Mouse (Mus musculus) kidney, postnatal 0 days (tissue): Measurements from ENCODE around the gene Acsf3. TPM values are rescaled to one million over a fixed set of nuclear protein-coding genes. Genes with fewer than 3 reads are reported as not detected.

ENCODE experiments used
- ATAC-seq: fragments of 200-750 bp; cut with Nextera tagmentation; replicated peaks from 2 replicates; pipeline ENCODE4 v1.8.0; 2017; ENCODE audit warnings: low read depth, moderate number of reproducible peaks, moderate TSS enrichment, moderate library complexity; ENCODE audit not compliant: low FRiP score
- DNase-seq: peaks from one replicate; pipeline ENCODE4 v3.0.0-alpha.2; 2016; ENCODE audit warnings: low spot score
- H3K27ac ChIP-seq: fragments of 300-500 bp; sonication (generic); 2 replicates; pipeline ENCODE4 v1.5.1; 2014; ENCODE audit warnings: mild to moderate bottlenecking
- H3K27me3 ChIP-seq: fragments of 300-500 bp; sonication (generic); 2 replicates; pipeline ENCODE4 v1.6.1; 2014; ENCODE audit warnings: low read length, mixed read lengths; ENCODE audit not compliant: insufficient read depth
- H3K36me3 ChIP-seq: fragments of 300-500 bp; sonication (generic); 2 replicates; pipeline ENCODE4 v1.6.1; 2014; ENCODE audit warnings: low read length, mixed read lengths; ENCODE audit not compliant: insufficient read depth
- H3K4me1 ChIP-seq: fragments of 300-500 bp; sonication (generic); replicated peaks from 2 replicates; pipeline ENCODE4 v1.6.1; 2014; ENCODE audit warnings: antibody characterized with exemption, low read length, mixed read lengths; ENCODE audit not compliant: insufficient read depth
- H3K4me2 ChIP-seq: fragments of 300-500 bp; sonication (generic); 2 replicates; pipeline ENCODE4 v1.6.1; 2014; ENCODE audit warnings: mild to moderate bottlenecking, low read length, moderate library complexity, mixed read lengths
- H3K4me3 ChIP-seq: fragments of 300-500 bp; sonication (generic); replicated peaks from 2 replicates; pipeline ENCODE4 v1.5.1; 2014; ENCODE audit warnings: low read depth, low read length
- H3K9ac ChIP-seq: fragments of 300-500 bp; sonication (generic); 2 replicates; pipeline ENCODE4 v1.6.1; 2014; ENCODE audit warnings: low read depth, low read length
- H3K9me3 ChIP-seq: fragments of 300-500 bp; sonication (generic); replicated peaks from 2 replicates; pipeline ENCODE4 v1.6.1; 2016; ENCODE audit warnings: low read length, inconsistent platforms, mixed read lengths
- CTCF ChIP-seq: IDR thresholded peaks from 2 replicates; pipeline ENCODE4 v1.5.1; 2016; ENCODE audit warnings: antibody characterized with exemption, low read depth, mild to moderate bottlenecking, moderate library complexity
- WGBS: fragments of 180-500 bp; shearing (Covaris S2); extraction: QIAGEN DNeasy Blood & Tissue Kit; methylation state at CpG from one replicate; pipeline ENCODE4 v1.1.7; 2014; 5-methylcytosine and 5-hydroxymethylcytosine counted together
- polyA plus RNA-seq: library from polyadenylated mRNA; unstranded; fragments of >200 nt; fragmentation: Nextera tagmentation; extraction: Ambion mirVana; gene quantifications from 2 replicates; pipeline ENCODE4 v1.2.1, GENCODE M21; 2015

The Acsf3 gene
- polyA plus RNA-seq = 21.4 and 23.4 TPM in 2 replicates

GRCm38 (mm10) chr8:122775285-122776155, at the start of gene Acsf3:
TSS of gene Acsf3 (plus strand) at chr8:122775486.
- no peaks in the 10 kb centered on the region for H3K27me3 ChIP-seq
- TF ChIP-seq CTCF = no peak
- ATAC-seq = peak; percentile 78
- peak; percentile 58 for DNase-seq
- H3K36me3 ChIP-seq = no peaks in the 10 kb centered on the region
- 0 out of 2 replicates have a peak, but pooled peaks cover 3% of the 10 kb centered on the region for H3K4me1 ChIP-seq
- H3K4me2 ChIP-seq = peak within 1 kb of the TSS; percentile 85
- 1% methylated on average over 50 of the region's 50 CpGs for WGBS
- H3K27ac ChIP-seq = no peak within 1 kb of the TSS
- peak within 1 kb of the TSS; percentile 85 for H3K9ac ChIP-seq
- peak within 1 kb of the TSS; percentile 89 for H3K4me3 ChIP-seq
- no peaks in the 10 kb centered on the region for H3K9me3 ChIP-seq

DNA sequence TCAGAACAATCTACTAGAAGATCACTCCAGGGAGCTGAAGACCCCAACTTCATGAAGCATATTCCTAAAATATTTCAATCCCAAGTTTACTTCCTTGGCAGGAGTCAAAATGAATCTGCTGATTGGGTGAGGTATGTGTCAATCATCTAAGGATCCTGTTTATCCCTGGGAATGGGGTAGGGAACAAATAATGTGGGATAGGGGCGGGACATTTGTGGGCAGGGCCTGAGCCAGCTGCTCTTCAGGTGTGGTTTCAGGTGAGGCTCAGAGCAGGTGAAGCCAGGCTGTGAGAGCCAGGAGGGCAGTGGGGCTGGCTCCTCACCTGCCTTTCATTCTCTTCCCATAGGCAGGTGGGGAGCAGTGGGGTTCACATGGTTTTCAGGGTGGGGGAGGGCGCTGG, 48.5 kb upstream of the Acsf3 start:
- no peak overlapping the region for H3K4me3 ChIP-seq
- no peak overlapping the region for H3K27ac ChIP-seq
- H3K9me3 ChIP-seq = no peaks in the 10 kb centered on the region
- no peak overlapping the region for H3K9ac ChIP-seq
- no peak for TF ChIP-seq CTCF
- no peak for DNase-seq
- 47% methylated on average over 2 of the region's 2 CpGs for WGBS
- ATAC-seq = no peak
- no peaks in the 10 kb centered on the region for H3K36me3 ChIP-seq
- H3K4me2 ChIP-seq = no peak overlapping the region
- no peaks in the 10 kb centered on the region for H3K27me3 ChIP-seq
- H3K4me1 ChIP-seq = no peaks in the 10 kb centered on the region

DNA sequence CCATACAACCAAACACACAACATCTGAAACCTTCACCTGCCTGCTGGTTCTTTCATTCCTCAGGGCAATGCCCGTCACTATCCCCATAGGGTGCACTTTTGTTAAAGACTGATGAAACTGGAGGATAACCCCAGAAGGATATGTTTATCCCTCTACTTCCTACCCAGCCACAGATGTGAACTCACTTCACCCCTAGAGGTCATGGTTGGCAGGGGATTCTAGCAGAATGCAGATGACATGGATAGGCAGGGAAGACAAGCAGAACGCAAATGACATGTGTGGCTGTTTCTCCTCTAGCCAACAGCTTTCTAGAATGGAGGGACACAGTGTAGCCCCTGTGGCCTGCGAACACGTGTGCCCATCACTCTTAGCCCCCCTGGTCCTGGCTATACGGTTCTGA, 47.9 kb upstream of the Acsf3 start:
- 66% methylated on average over 5 of the region's 5 CpGs for WGBS
- no peaks in the 10 kb centered on the region for H3K36me3 ChIP-seq
- no peak for TF ChIP-seq CTCF
- H3K27me3 ChIP-seq = no peaks in the 10 kb centered on the region
- H3K4me1 ChIP-seq = no peaks in the 10 kb centered on the region
- ATAC-seq = no peak
- H3K4me2 ChIP-seq = no peak overlapping the region
- no peak overlapping the region for H3K9ac ChIP-seq
- DNase-seq = no peak
- no peaks in the 10 kb centered on the region for H3K9me3 ChIP-seq
- no peak overlapping the region for H3K4me3 ChIP-seq
- no peak overlapping the region for H3K27ac ChIP-seq

- Histone ChIP-seq H3K9me3 (no peaks in the 10 kb centered on the region), H3K36me3 (no peaks in the 10 kb centered on the region), H3K27ac (no peak overlapping the region), H3K9ac (no peak overlapping the region), H3K4me3 (no peak overlapping the region), H3K4me2 (no peak overlapping the region), H3K27me3 (no peaks in the 10 kb centered on the region), H3K4me1 (no peaks in the 10 kb centered on the region)
- DNase-seq (no peak), ATAC-seq (no peak)
- 17% methylated on average over 3 of the region's 3 CpGs for WGBS
- no peak for TF ChIP-seq CTCF
These were observed 46.7 kb upstream of the Acsf3 start for GRCm38 (mm10) chr8:122728630-122729029.

- ATAC-seq (no peak), DNase-seq (no peak)
- Histone ChIP-seq H3K9ac (no peak overlapping the region), H3K4me3 (no peak overlapping the region), H3K4me2 (no peak overlapping the region), H3K27ac (no peak overlapping the region), H3K36me3 (no peaks in the 10 kb centered on the region), H3K9me3 (no peaks in the 10 kb centered on the region), H3K27me3 (no peaks in the 10 kb centered on the region), H3K4me1 (no peaks in the 10 kb centered on the region)
- TF ChIP-seq CTCF = no peak
- WGBS = 61% methylated on average over 3 of the region's 3 CpGs
These were observed 40.2 kb upstream of the Acsf3 start for GRCm38 (mm10) chr8:122735110-122735509.

DNA sequence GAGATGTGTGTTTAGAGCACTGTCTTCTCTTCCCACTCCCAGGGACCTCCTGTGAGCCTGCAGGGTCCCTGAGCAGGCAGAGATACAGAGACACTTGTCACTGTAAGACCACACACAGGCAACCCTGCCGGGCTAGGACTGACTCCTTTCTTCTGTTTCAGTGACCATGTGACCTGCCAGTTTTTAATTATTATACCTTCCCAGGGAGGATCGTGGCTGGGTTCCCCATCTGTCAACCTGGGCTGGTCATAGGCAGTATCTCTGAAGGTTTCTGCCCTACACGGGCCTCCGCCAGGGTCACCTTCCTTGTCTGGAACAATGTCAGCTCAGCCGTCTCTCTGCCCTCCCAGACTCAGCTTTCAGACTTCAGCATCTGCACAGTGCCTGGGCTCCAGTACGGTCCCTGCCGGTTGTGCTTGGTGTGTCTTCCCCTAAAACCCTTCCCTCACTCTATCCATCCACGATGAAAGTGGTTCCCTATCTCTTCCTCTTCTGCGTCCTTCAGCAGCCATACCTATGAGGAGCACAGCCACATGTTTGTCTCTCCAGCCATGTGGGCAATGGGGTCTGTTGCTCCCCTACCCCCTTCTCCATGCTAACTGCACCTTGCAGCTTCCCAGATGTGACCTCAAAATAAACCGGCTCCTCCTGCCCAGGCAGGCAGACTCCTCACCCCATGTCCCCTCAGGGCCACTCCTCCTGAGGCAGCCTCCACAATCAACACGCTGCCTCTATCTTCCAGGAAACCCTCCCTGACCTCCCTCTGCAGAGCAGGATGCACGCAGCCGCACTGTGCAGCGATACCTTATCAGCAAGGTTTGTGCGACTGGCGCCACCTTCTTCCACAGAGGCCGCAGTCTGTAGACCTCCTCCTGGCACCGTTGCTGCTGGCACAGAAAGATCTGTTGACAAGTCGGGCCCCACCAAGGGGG, 39.5 kb upstream of the Acsf3 start:
- WGBS = 50% methylated on average over 19 of the region's 19 CpGs
- Histone ChIP-seq H3K36me3 (no peaks in the 10 kb centered on the region), H3K4me2 (no peak overlapping the region), H3K9ac (no peak overlapping the region), H3K4me3 (no peak overlapping the region), H3K27ac (no peak overlapping the region), H3K9me3 (no peaks in the 10 kb centered on the region), H3K4me1 (no peaks in the 10 kb centered on the region), H3K27me3 (no peaks in the 10 kb centered on the region)
- no peak for TF ChIP-seq CTCF
- ATAC-seq (no peak), DNase-seq (no peak)
